In genomic region chr3:108770725-108771368, GRCm38 (mm10) we compare ENCODE assay signal across 9 mouse cellular contexts. TPM values are rescaled to one million over a fixed set of nuclear protein-coding genes. Genes with fewer than 3 reads are reported as not detected.
DNase-seq lines count a peak whose midpoint lies in the region; ATAC-seq and TF ChIP-seq lines count a peak whose summit lies in the region.
"Had no signal": no experiment of that assay in that cellular context is flagged by ENCODE, and none has a peak within 500 bp of the region (broad histone marks: within the 10 kb centered on the region; RNA-seq: fewer than 3 reads in every experiment).

No protein-coding gene starts in this region.

- H3K4me3 ChIP-seq in hindbrain, embryonic 10.5 days, result no peak overlapping the region
- H3K4me3 ChIP-seq in layer of hippocampus, adult 2 months, result no peak overlapping the region
- H3K4me3 ChIP-seq in lung, adult 2 months (replicated peaks; ENCODE audit: extremely low read depth, low read depth, low read length), result no peak overlapping the region

- ATAC-seq in frontal cortex, adult (ENCODE audit: low TSS enrichment), result peak; percentile 74
- ATAC-seq in neutrophil, adult 5-6 weeks (ENCODE audit: extremely low read depth, insufficient number of reproducible peaks, low FRiP score, poor library complexity, severe bottlenecking), result peak; percentile 31; the same call in 1 of the 2 replicates

- H3K4me1 ChIP-seq in hindbrain, embryonic 10.5 days (replicated peaks), result peaks cover 5% of the 10 kb centered on the region; the same call in 1 of the 2 replicates
- H3K4me1 ChIP-seq in lung, adult 2 months (ENCODE audit: control insufficient read depth, insufficient read depth, low read length), result no peaks in the 10 kb centered on the region

- no peaks in the 10 kb centered on the region for H3K27me3 ChIP-seq in hindbrain, embryonic 10.5 days (ENCODE audit: insufficient read depth, poor library complexity, severe bottlenecking)

- peak; percentile 81 for DNase-seq in MN1 (ENCODE audit: low spot score)
- DNase-seq in cerebellum, adult 9-11 months, result peak; percentile 36
- peak; percentile 63 for DNase-seq in hindbrain, embryonic 10.5 days (ENCODE audit: low spot score)
- peak; percentile 79 to 80 for DNase-seq in layer of hippocampus, adult 2 months (ENCODE audit: low spot score in 2 of 2)
- DNase-seq in lung, adult 2 months, result peak; percentile 50
- peak; percentile 14 to 72 for DNase-seq in thymus, postnatal 10 days (ENCODE audit: low spot score in 2 of 2)

- H3K36me3 ChIP-seq in hindbrain, embryonic 10.5 days, result no peaks in the 10 kb centered on the region

- TF ChIP-seq CTCF in layer of hippocampus, adult 2 months (conservative IDR thresholded peaks at IDR 0.05), result peak; percentile 89
- no peak for TF ChIP-seq CTCF in lung, adult 2 months (IDR thresholded peaks at IDR 0.05; ENCODE audit: insufficient read depth, low read length)

- WGBS in hindbrain, embryonic 10.5 days, result 56% methylated on average over 6 of the region's 6 CpGs
- 18% methylated on average over 6 of the region's 6 CpGs for WGBS in lung, adult 2 months

- no peaks in the 10 kb centered on the region for H3K9me3 ChIP-seq in hindbrain, embryonic 10.5 days

- no peak for TF ChIP-seq POLR2A in lung, adult 2 months (IDR thresholded peaks at IDR 0.05; ENCODE audit: borderline replicate concordance, extremely low read depth, low read depth, low read length)

- H3K27ac ChIP-seq in hindbrain, embryonic 10.5 days, result no peak overlapping the region
- H3K27ac ChIP-seq in layer of hippocampus, adult 2 months, result peak overlapping the region; percentile 2; the same call in 1 of the 2 replicates

RNA-seq across cellular contexts. Expression of gene Aknad1, which starts 31.4 kb away (rescaled TPM):
- polyA plus RNA-seq in hindbrain, embryonic 10.5 days (2016; fragmentation: Nextera tagmentation; extraction: Ambion mirVana), result 0.04 TPM in 1 of 2 replicates, not detected in the other
- under 1 TPM in 1 of 2 experiments, not detected in 1; 0.10 TPM for total RNA-seq in layer of hippocampus, adult 2 months (2021)
- 0.09 TPM in 1 of 2 replicates, not detected in the other for polyA plus RNA-seq in lung, adult 2 months (2012; rRNA removed)
- not detected in 2 replicates for total RNA-seq in neutrophil, adult 5-6 weeks (2017)
- total RNA-seq: left cerebral cortex, adult 8-10 months had no signal

RNA-seq across cellular contexts. Expression of gene Gpsm2, which starts 48.7 kb away (rescaled TPM):
- polyA plus RNA-seq in hindbrain, embryonic 10.5 days (2016; fragmentation: Nextera tagmentation; extraction: Ambion mirVana), result 87.7 and 88.5 TPM in 2 replicates
- 10 to 100 TPM; 13.3 to 14.1 TPM for total RNA-seq in layer of hippocampus, adult 2 months (2021)
- 2.7 and 5.1 TPM in 2 replicates for polyA plus RNA-seq in lung, adult 2 months (2012; rRNA removed)
- total RNA-seq in neutrophil, adult 5-6 weeks (2017), result 1.6 and 1.7 TPM in 2 replicates
